Mouse (Mus musculus): Measurements from ENCODE around the gene Samd8. TPM values are rescaled to one million over a fixed set of nuclear protein-coding genes. Genes with fewer than 3 reads are reported as not detected.

Gene Samd8
- polyA plus RNA-seq, 1 experiment from 2014 or later = 12.2 TPM

GRCm38 (mm10) chr14:21773946-21774345, 23.6 kb downstream of the Samd8 start:
- no peak overlapping the region for H3K4me2 ChIP-seq (replicated peaks)
- WGBS = 83% methylated on average over 2 of the region's 2 CpGs
- no peak overlapping the region for H3K27ac ChIP-seq
- no peaks in the 10 kb centered on the region for H3K27me3 ChIP-seq
- 0 out of 2 replicates have a peak, but pooled peaks cover 2% of the 10 kb centered on the region for H3K9me3 ChIP-seq
- H3K4me1 ChIP-seq = peaks cover 7% of the 10 kb centered on the region; the same call in 1 of the 2 replicates
- H3K9ac ChIP-seq = no peak overlapping the region
- H3K4me3 ChIP-seq = no peak overlapping the region
- ATAC-seq (ENCODE audit: low FRiP score, low read depth) = no peak
- peaks cover 24% of the 10 kb centered on the region for H3K36me3 ChIP-seq

GRCm38 (mm10) chr14:21776201-21776600, 25.9 kb downstream of the Samd8 start:
- ATAC-seq (ENCODE audit: low FRiP score, low read depth) = no peak
- 91% methylated on average over 4 of the region's 4 CpGs for WGBS
- Histone ChIP-seq H3K9ac (no peak overlapping the region), H3K36me3 (peaks cover 45% of the 10 kb centered on the region), H3K27ac (no peak overlapping the region), H3K9me3 (0 out of 2 replicates have a peak, but pooled peaks cover 3% of the 10 kb centered on the region), H3K4me3 (no peak overlapping the region), H3K4me2 (replicated peaks) (no peak overlapping the region), H3K4me1 (no peaks in the 10 kb centered on the region; the same call in 1 of the 2 replicates), H3K27me3 (no peaks in the 10 kb centered on the region)

GRCm38 (mm10) chr14:21786500-21786899, 36.2 kb downstream of the Samd8 start:
- no peak overlapping the region for H3K9ac ChIP-seq
- H3K27ac ChIP-seq = no peak overlapping the region
- ATAC-seq (ENCODE audit: low FRiP score, low read depth) = no peak
- H3K9me3 ChIP-seq = no peaks in the 10 kb centered on the region
- no peak overlapping the region for H3K4me2 ChIP-seq (replicated peaks)
- peaks cover 49% of the 10 kb centered on the region for H3K36me3 ChIP-seq
- no peaks in the 10 kb centered on the region for H3K27me3 ChIP-seq
- WGBS = 95% methylated on average over 4 of the region's 4 CpGs
- no peaks in the 10 kb centered on the region for H3K4me1 ChIP-seq
- H3K4me3 ChIP-seq = no peak overlapping the region

- no peak overlapping the region for H3K27ac ChIP-seq
- H3K9me3 ChIP-seq = no peaks in the 10 kb centered on the region
- no peak overlapping the region for H3K4me3 ChIP-seq
- 86% methylated on average over 3 of the region's 3 CpGs for WGBS
- H3K4me1 ChIP-seq = no peaks in the 10 kb centered on the region
- peaks cover 56% of the 10 kb centered on the region for H3K36me3 ChIP-seq
- ATAC-seq (ENCODE audit: low FRiP score, low read depth) = no peak
- no peak overlapping the region for H3K4me2 ChIP-seq (replicated peaks)
- no peak overlapping the region for H3K9ac ChIP-seq
- no peaks in the 10 kb centered on the region for H3K27me3 ChIP-seq
These were observed 37.0 kb downstream of the Samd8 start for GRCm38 (mm10) chr14:21787374-21787773.

- no peak for ATAC-seq (ENCODE audit: low FRiP score, low read depth)
- no peaks in the 10 kb centered on the region for H3K9me3 ChIP-seq
- H3K27ac ChIP-seq = no peak overlapping the region
- H3K9ac ChIP-seq = no peak overlapping the region
- no peak overlapping the region for H3K4me2 ChIP-seq (replicated peaks)
- peaks cover 61% of the 10 kb centered on the region for H3K36me3 ChIP-seq
- no peak overlapping the region for H3K4me3 ChIP-seq
- H3K27me3 ChIP-seq = no peaks in the 10 kb centered on the region
- 93% methylated on average over 5 of the region's 5 CpGs for WGBS
- no peaks in the 10 kb centered on the region for H3K4me1 ChIP-seq
These were observed 37.8 kb downstream of the Samd8 start for GRCm38 (mm10) chr14:21788121-21788520.

- Histone ChIP-seq H3K4me3 (no peak overlapping the region), H3K4me1 (peaks cover 17% of the 10 kb centered on the region), H3K9ac (no peak overlapping the region), H3K36me3 (peaks cover 52% of the 10 kb centered on the region), H3K27me3 (no peaks in the 10 kb centered on the region), H3K4me2 (replicated peaks) (no peak overlapping the region), H3K9me3 (no peaks in the 10 kb centered on the region), H3K27ac (no peak overlapping the region)
- no peak for ATAC-seq (ENCODE audit: low FRiP score, low read depth)
- WGBS = 83% methylated on average over 9 of the region's 9 CpGs
These were observed 40.4 kb downstream of the Samd8 start for GRCm38 (mm10) chr14:21790585-21791251.

- H3K9ac ChIP-seq = no peak overlapping the region
- H3K9me3 ChIP-seq = no peaks in the 10 kb centered on the region
- WGBS = 96% methylated on average over 4 of the region's 4 CpGs
- ATAC-seq (ENCODE audit: low FRiP score, low read depth) = no peak
- peaks cover 46% of the 10 kb centered on the region for H3K36me3 ChIP-seq
- no peaks in the 10 kb centered on the region for H3K27me3 ChIP-seq
- H3K27ac ChIP-seq = no peak overlapping the region
- peaks cover 17% of the 10 kb centered on the region for H3K4me1 ChIP-seq
- no peak overlapping the region for H3K4me3 ChIP-seq
- no peak overlapping the region for H3K4me2 ChIP-seq (replicated peaks)
These were observed 41.4 kb downstream of the Samd8 start for GRCm38 (mm10) chr14:21791722-21792121.

- 95% methylated on average over 6 of the region's 6 CpGs for WGBS
- ATAC-seq (ENCODE audit: low FRiP score, low read depth) = no peak
- no peak overlapping the region for H3K27ac ChIP-seq
These were observed 41.9 kb downstream of the Samd8 start for GRCm38 (mm10) chr14:21792250-21792649.

GRCm38 (mm10) chr14:21800641-21801040, 50.3 kb downstream of the Samd8 start:
- Histone ChIP-seq H3K4me1 (no peaks in the 10 kb centered on the region), H3K4me2 (replicated peaks) (no peak overlapping the region), H3K9me3 (no peaks in the 10 kb centered on the region), H3K27ac (no peak overlapping the region), H3K9ac (no peak overlapping the region), H3K36me3 (peaks cover 25% of the 10 kb centered on the region), H3K27me3 (no peaks in the 10 kb centered on the region), H3K4me3 (no peak overlapping the region)
- ATAC-seq (ENCODE audit: low FRiP score, low read depth) = no peak
- 94% methylated on average over 4 of the region's 4 CpGs for WGBS

More at GRCm38 (mm10) chr14:21792250-21792649, 41.9 kb downstream of the Samd8 start:
- Histone ChIP-seq H3K9me3 (no peaks in the 10 kb centered on the region), H3K9ac (no peak overlapping the region), H3K4me3 (no peak overlapping the region), H3K27me3 (no peaks in the 10 kb centered on the region), H3K36me3 (peaks cover 45% of the 10 kb centered on the region), H3K4me2 (replicated peaks) (no peak overlapping the region), H3K4me1 (peaks cover 17% of the 10 kb centered on the region)

GRCm38 (mm10) chr14:21801624-21802023, 51.3 kb downstream of the Samd8 start:
- no peak for ATAC-seq (ENCODE audit: low FRiP score, low read depth)
- 78% methylated on average over 7 of the region's 7 CpGs for WGBS
- H3K4me1 ChIP-seq = no peaks in the 10 kb centered on the region

GRCm38 (mm10) chr14:21802543-21803206, 52.3 kb downstream of the Samd8 start:
- peaks cover 25% of the 10 kb centered on the region for H3K36me3 ChIP-seq
- H3K4me2 ChIP-seq (replicated peaks) = no peak overlapping the region
- H3K9ac ChIP-seq = no peak overlapping the region
- H3K9me3 ChIP-seq = no peaks in the 10 kb centered on the region
- H3K27me3 ChIP-seq = no peaks in the 10 kb centered on the region
- H3K4me1 ChIP-seq = no peaks in the 10 kb centered on the region
- H3K4me3 ChIP-seq = no peak overlapping the region
- no peak for ATAC-seq (ENCODE audit: low FRiP score, low read depth)
- no peak overlapping the region for H3K27ac ChIP-seq
- 85% methylated on average over 6 of the region's 6 CpGs for WGBS

More at GRCm38 (mm10) chr14:21801624-21802023, 51.3 kb downstream of the Samd8 start:
- Histone ChIP-seq H3K9me3 (no peaks in the 10 kb centered on the region), H3K27ac (no peak overlapping the region), H3K27me3 (no peaks in the 10 kb centered on the region), H3K36me3 (peaks cover 25% of the 10 kb centered on the region), H3K9ac (no peak overlapping the region), H3K4me3 (no peak overlapping the region), H3K4me2 (replicated peaks) (no peak overlapping the region)

GRCm38 (mm10) chr14:21806203-21806602, 55.9 kb downstream of the Samd8 start:
- Histone ChIP-seq H3K36me3 (peaks cover 7% of the 10 kb centered on the region), H3K27ac (no peak overlapping the region), H3K4me2 (replicated peaks) (no peak overlapping the region), H3K4me3 (no peak overlapping the region), H3K9ac (no peak overlapping the region), H3K4me1 (no peaks in the 10 kb centered on the region), H3K9me3 (no peaks in the 10 kb centered on the region), H3K27me3 (no peaks in the 10 kb centered on the region)
- 88% methylated on average over 2 of the region's 2 CpGs for WGBS
- ATAC-seq (ENCODE audit: low FRiP score, low read depth) = no peak

Data from limb, embryonic 13.5 days (tissue).